Mouse (Mus musculus): ENCODE data around the gene Dgki. TPM values are rescaled to one million over a fixed set of nuclear protein-coding genes. Genes with fewer than 3 reads are reported as not detected.

The Dgki gene
- total and polyA plus RNA-seq, 2 experiments from 2014 or later = 4.6 to 26.9 TPM

DNA sequence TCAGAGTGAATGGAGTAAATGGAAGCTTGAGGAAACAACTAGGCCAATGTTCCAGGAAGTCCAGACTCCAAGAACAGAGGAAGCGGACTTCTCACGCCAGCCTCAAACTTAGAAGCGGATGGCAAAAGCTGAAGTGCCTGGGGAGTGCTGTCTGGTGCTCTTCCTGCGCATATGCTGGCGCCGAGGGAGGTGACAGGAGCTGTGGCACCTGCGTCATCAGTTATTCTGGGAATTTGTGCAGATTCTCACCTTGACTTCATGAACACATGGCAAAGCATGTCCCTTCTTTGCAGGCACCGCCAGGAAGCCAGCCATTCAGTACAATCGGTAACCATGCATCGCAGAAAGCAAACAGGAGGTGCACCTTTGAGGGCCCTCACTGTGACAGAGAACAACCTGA, 301.0 kb downstream of the Dgki start:
- ATAC-seq (ENCODE audit: low FRiP score) (no peak), DNase-seq (ENCODE audit: low spot score) (no peak)
- 91% methylated on average over 10 of the region's 10 CpGs for WGBS
- Histone ChIP-seq H3K27ac (ENCODE audit: low read depth, low read length) (no peak overlapping the region), H3K4me1 (ENCODE audit: insufficient read depth, low read length) (no peaks in the 10 kb centered on the region), H3K36me3 (ENCODE audit: insufficient read depth, low read length) (peaks cover 3% of the 10 kb centered on the region; the same call in 1 of the 2 replicates), H3K27me3 (ENCODE audit: insufficient read depth, low read length) (no peaks in the 10 kb centered on the region), H3K9ac (replicated peaks; ENCODE audit: low read length, poor library complexity, severe bottlenecking) (no peak overlapping the region), H3K9me3 (ENCODE audit: low read length) (no peaks in the 10 kb centered on the region), H3K4me3 (ENCODE audit: low read depth, low read length) (no peak overlapping the region), H3K4me2 (ENCODE audit: low read depth, low read length, poor library complexity, severe bottlenecking) (no peak overlapping the region)
- no peak for TF ChIP-seq CTCF (IDR thresholded peaks at IDR 0.05)

- Histone ChIP-seq H3K27ac (ENCODE audit: low read depth, low read length) (no peak overlapping the region), H3K4me2 (ENCODE audit: low read depth, low read length, poor library complexity, severe bottlenecking) (no peak overlapping the region), H3K9ac (replicated peaks; ENCODE audit: low read length, poor library complexity, severe bottlenecking) (no peak overlapping the region), H3K4me1 (ENCODE audit: insufficient read depth, low read length) (no peaks in the 10 kb centered on the region), H3K27me3 (ENCODE audit: insufficient read depth, low read length) (no peaks in the 10 kb centered on the region), H3K9me3 (ENCODE audit: low read length) (no peaks in the 10 kb centered on the region), H3K36me3 (ENCODE audit: insufficient read depth, low read length) (peaks cover 3% of the 10 kb centered on the region; the same call in 1 of the 2 replicates), H3K4me3 (ENCODE audit: low read depth, low read length) (no peak overlapping the region)
- TF ChIP-seq CTCF (IDR thresholded peaks at IDR 0.05) = no peak
- DNase-seq (ENCODE audit: low spot score) = no peak
- no peak for ATAC-seq (ENCODE audit: low FRiP score)
- 96% methylated on average over 5 of the region's 5 CpGs for WGBS
These were observed 305.7 kb downstream of the Dgki start for GRCm38 (mm10) chr6:36994329-36994728.

- Histone ChIP-seq H3K9ac (replicated peaks; ENCODE audit: low read length, poor library complexity, severe bottlenecking) (no peak overlapping the region), H3K9me3 (ENCODE audit: low read length) (no peaks in the 10 kb centered on the region), H3K4me1 (ENCODE audit: insufficient read depth, low read length) (no peaks in the 10 kb centered on the region), H3K4me2 (ENCODE audit: low read depth, low read length, poor library complexity, severe bottlenecking) (no peak overlapping the region), H3K4me3 (ENCODE audit: low read depth, low read length) (no peak overlapping the region), H3K27ac (ENCODE audit: low read depth, low read length) (no peak overlapping the region), H3K36me3 (ENCODE audit: insufficient read depth, low read length) (0 out of 2 replicates have a peak, but pooled peaks cover 3% of the 10 kb centered on the region), H3K27me3 (ENCODE audit: insufficient read depth, low read length) (no peaks in the 10 kb centered on the region)
- TF ChIP-seq CTCF (IDR thresholded peaks at IDR 0.05) = no peak
- ATAC-seq (ENCODE audit: low FRiP score) (no peak), DNase-seq (ENCODE audit: low spot score) (no peak)
- WGBS = 72% methylated on average over 3 of the region's 3 CpGs
These were observed 309.8 kb downstream of the Dgki start for GRCm38 (mm10) chr6:36990186-36990585.

- Histone ChIP-seq H3K4me2 (ENCODE audit: low read depth, low read length, poor library complexity, severe bottlenecking) (no peak overlapping the region), H3K9me3 (ENCODE audit: low read length) (no peaks in the 10 kb centered on the region), H3K27ac (ENCODE audit: low read depth, low read length) (no peak overlapping the region), H3K4me3 (ENCODE audit: low read depth, low read length) (no peak overlapping the region), H3K4me1 (ENCODE audit: insufficient read depth, low read length) (no peaks in the 10 kb centered on the region), H3K36me3 (ENCODE audit: insufficient read depth, low read length) (no peaks in the 10 kb centered on the region), H3K9ac (replicated peaks; ENCODE audit: low read length, poor library complexity, severe bottlenecking) (no peak overlapping the region), H3K27me3 (ENCODE audit: insufficient read depth, low read length) (no peaks in the 10 kb centered on the region)
- 91% methylated on average over 3 of the region's 3 CpGs for WGBS
- DNase-seq (ENCODE audit: low spot score) (no peak), ATAC-seq (ENCODE audit: low FRiP score) (no peak)
- TF ChIP-seq CTCF (IDR thresholded peaks at IDR 0.05) = no peak
These were observed 311.2 kb downstream of the Dgki start for GRCm38 (mm10) chr6:36988800-36989199.

GRCm38 (mm10) chr6:36981646-36982045, 318.3 kb downstream of the Dgki start:
- H3K4me2 ChIP-seq (ENCODE audit: low read depth, low read length, poor library complexity, severe bottlenecking) = no peak overlapping the region
- no peaks in the 10 kb centered on the region for H3K9me3 ChIP-seq (ENCODE audit: low read length)
- no peaks in the 10 kb centered on the region for H3K27me3 ChIP-seq (ENCODE audit: insufficient read depth, low read length)
- H3K36me3 ChIP-seq (ENCODE audit: insufficient read depth, low read length) = no peaks in the 10 kb centered on the region
- DNase-seq (ENCODE audit: low spot score) (peak; percentile 61), ATAC-seq (ENCODE audit: low FRiP score) (no peak)
- no peak overlapping the region for H3K4me3 ChIP-seq (ENCODE audit: low read depth, low read length)
- H3K9ac ChIP-seq (replicated peaks; ENCODE audit: low read length, poor library complexity, severe bottlenecking) = no peak overlapping the region
- WGBS = 51% methylated on average over 2 of the region's 2 CpGs
- no peak overlapping the region for H3K27ac ChIP-seq (ENCODE audit: low read depth, low read length)
- no peak for TF ChIP-seq CTCF (IDR thresholded peaks at IDR 0.05)
- H3K4me1 ChIP-seq (ENCODE audit: insufficient read depth, low read length) = no peaks in the 10 kb centered on the region

GRCm38 (mm10) chr6:36980475-36980874, 319.5 kb downstream of the Dgki start:
- 88% methylated on average over 5 of the region's 5 CpGs for WGBS
- no peak overlapping the region for H3K9ac ChIP-seq (replicated peaks; ENCODE audit: low read length, poor library complexity, severe bottlenecking)
- no peak overlapping the region for H3K4me2 ChIP-seq (ENCODE audit: low read depth, low read length, poor library complexity, severe bottlenecking)
- no peak overlapping the region for H3K27ac ChIP-seq (ENCODE audit: low read depth, low read length)
- DNase-seq (ENCODE audit: low spot score) = no peak
- H3K36me3 ChIP-seq (ENCODE audit: insufficient read depth, low read length) = no peaks in the 10 kb centered on the region
- ATAC-seq (ENCODE audit: low FRiP score) = no peak
- H3K4me1 ChIP-seq (ENCODE audit: insufficient read depth, low read length) = no peaks in the 10 kb centered on the region
- no peak overlapping the region for H3K4me3 ChIP-seq (ENCODE audit: low read depth, low read length)
- no peaks in the 10 kb centered on the region for H3K9me3 ChIP-seq (ENCODE audit: low read length)
- H3K27me3 ChIP-seq (ENCODE audit: insufficient read depth, low read length) = no peaks in the 10 kb centered on the region
- no peak for TF ChIP-seq CTCF (IDR thresholded peaks at IDR 0.05)
